In the genomic region with DNA sequence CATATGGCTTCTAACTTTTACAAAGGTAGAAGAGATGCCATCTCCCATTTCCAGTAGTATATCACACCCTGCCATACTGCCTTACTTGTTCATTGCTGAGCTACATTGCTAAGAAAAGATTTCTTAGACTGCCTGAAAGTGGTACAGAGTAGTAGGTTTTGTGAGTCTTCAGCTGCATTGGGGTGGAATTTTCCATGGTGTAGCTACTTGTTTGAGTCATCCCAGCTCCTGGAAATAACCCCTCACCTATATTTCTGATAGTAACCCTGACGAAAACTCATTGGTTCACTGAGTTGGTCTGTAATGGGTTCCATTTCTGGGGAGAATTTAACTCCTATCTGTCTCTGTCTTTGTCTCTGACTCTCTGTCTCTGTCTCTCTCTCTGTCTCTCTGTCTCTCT, we compare ENCODE assay signal across 16 mouse cellular contexts.
"Had no signal": no experiment of that assay in that cellular context is flagged by ENCODE, and none has a peak within 500 bp of the region (broad histone marks: within the 10 kb centered on the region; RNA-seq: fewer than 3 reads in every experiment).

No protein-coding gene starts in this region.

- H3K4me1 ChIP-seq: neural tube, embryonic 13.5 days; neural tube, embryonic 15.5 days; stomach, embryonic 15.5 days had no signal

- H3K27ac ChIP-seq: neural tube, embryonic 13.5 days; neural tube, embryonic 15.5 days; stomach, embryonic 15.5 days; stomach, postnatal 0 days had no signal

- H3K27me3 ChIP-seq: neural tube, embryonic 13.5 days; neural tube, embryonic 15.5 days; stomach, embryonic 15.5 days had no signal

- H3K9me3 ChIP-seq: neural tube, embryonic 13.5 days; neural tube, embryonic 15.5 days; stomach, embryonic 15.5 days had no signal

- H3K4me3 ChIP-seq: neural tube, embryonic 13.5 days; neural tube, embryonic 15.5 days; stomach, embryonic 15.5 days had no signal

- H3K36me3 ChIP-seq: neural tube, embryonic 13.5 days; neural tube, embryonic 15.5 days; stomach, embryonic 15.5 days had no signal

- H3K4me2 ChIP-seq: neural tube, embryonic 13.5 days; neural tube, embryonic 15.5 days; stomach, embryonic 15.5 days had no signal

- DNase-seq: retina, postnatal 1 day; right cerebral cortex, adult 18-20 months; right cerebral cortex, postnatal 14 days; right cerebral cortex, postnatal 25 days; right cerebral cortex, postnatal 4 days; spleen, adult 18-20 months; thymus, adult 18-20 months; thymus, adult 2 months; thymus, postnatal 14 days; thymus, postnatal 25 days; thymus, postnatal 36 days; thymus, postnatal 4 days had no signal

- H3K9ac ChIP-seq: neural tube, embryonic 13.5 days; neural tube, embryonic 15.5 days; stomach, embryonic 15.5 days had no signal
